Mouse (Mus musculus) G1E (cell line): Measurements from ENCODE around the gene Cga.

Experiments used
- CTCF ChIP-seq: IDR thresholded peaks from 2 replicates; pipeline ENCODE4 v1.5.1; 2012; ENCODE audit warnings: low read depth, low read length, inconsistent platforms, mixed read lengths
- GATA1 ChIP-seq: IDR thresholded peaks from 2 replicates; pipeline ENCODE4 v1.6.1; 2012; ENCODE audit warnings: borderline replicate concordance, low read length, inconsistent platforms, mixed read lengths
- POLR2AphosphoS5 ChIP-seq: IDR thresholded peaks from 2 replicates; pipeline ENCODE4 v1.6.1; 2012; ENCODE audit warnings: low read depth, low read length, inconsistent platforms; ENCODE audit not compliant: insufficient replicate concordance
- TAL1 ChIP-seq: conservative IDR thresholded peaks from 2 replicates; pipeline ENCODE4 v1.6.1; 2012; ENCODE audit warnings: low read depth, low read length, inconsistent platforms, mixed read lengths

DNA sequence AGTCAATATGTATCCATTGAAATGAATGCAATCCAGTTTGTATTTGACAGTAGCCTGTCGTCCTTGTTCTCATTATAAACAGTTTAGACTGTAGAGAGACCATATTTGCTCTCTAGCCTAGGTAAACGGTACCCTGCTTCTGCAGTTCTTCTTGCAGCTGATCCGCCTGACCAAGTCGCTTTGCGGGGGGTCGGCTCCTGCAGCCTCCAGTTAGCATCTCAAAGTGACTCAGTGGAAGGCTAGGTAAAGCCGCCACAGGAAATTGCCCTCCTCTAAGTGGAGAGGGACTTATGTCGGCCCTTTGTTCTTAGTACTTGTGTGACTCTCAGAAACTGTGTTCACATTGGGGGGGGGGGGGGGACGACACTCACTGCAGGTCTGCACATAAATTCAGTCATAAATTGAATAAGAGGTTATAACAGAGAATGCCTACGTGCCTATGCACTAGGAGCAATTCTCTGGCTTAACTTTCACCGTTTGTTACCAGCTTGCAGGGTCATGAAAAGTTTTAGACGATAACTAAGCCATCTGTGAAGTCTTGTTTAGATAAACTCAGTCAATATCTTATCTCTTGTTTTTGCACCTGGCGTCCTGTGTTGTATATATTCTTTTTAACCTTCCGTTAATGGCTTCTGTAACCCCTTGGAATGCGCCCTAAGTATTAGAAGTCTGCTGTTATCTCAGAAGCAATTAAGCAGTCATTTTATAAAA, 4.3 kb upstream of the Cga start:
- no peak for TF ChIP-seq CTCF
- no peak for TF ChIP-seq GATA1
- peak; percentile 70 for TF ChIP-seq TAL1
- no peak for TF ChIP-seq POLR2AphosphoS5
